Mouse (Mus musculus) lung, postnatal 0 days (tissue): ENCODE measurements around the gene Gm9821.

Source experiments
- CTCF ChIP-seq: IDR thresholded peaks from 2 replicates; pipeline ENCODE4 v1.5.1; 2016; ENCODE audit warnings: antibody characterized with exemption, mild to moderate bottlenecking
- EP300 ChIP-seq: IDR thresholded peaks from 2 replicates; pipeline ENCODE4 v1.6.1; 2016; ENCODE audit warnings: antibody characterized with exemption, mild to moderate bottlenecking, control low read depth

DNA sequence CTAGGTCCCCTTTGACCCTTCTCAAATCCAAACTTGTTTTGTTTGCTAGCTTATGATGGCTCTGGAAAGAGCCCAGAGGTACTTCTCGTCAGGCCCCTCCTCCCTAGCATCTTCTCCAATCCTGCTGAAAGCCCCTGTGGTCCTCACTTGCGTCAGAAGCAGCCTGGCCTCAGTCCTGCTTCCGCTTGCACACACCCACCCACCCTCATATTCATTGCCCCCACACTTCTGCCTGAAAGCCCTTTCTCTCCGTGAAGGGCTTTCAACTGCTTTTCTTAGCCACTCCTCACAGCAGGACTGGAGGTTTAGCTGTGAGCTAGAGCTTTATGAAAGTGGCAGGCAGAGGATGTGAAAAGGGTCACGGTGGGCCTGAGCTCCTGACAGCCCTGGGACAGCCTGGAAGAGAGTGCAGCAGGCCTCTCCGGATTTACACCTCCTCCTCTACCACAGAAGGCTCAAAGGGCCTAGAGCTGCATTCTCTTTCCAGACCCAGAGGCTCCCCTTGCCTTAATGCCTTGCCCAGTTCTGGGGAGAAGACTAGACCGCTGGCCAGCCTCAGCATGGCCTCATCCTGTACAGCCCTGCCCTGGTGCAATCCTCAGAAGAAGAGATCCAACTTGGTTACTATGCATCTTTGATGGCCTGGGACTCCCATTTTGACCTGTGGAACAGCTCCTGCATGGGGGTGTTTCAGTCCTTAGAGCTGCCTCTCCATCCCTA is 28.1 kb downstream of the Gm9821 start:
- TF ChIP-seq CTCF (no peak), EP300 (no peak)
